Mouse (Mus musculus): ENCODE results near the gene Abtb2. TPM values are rescaled to one million over a fixed set of nuclear protein-coding genes. Genes with fewer than 3 reads are reported as not detected.

Gene Abtb2
- polyA plus RNA-seq, 1 experiment, result 4.4 TPM

DNA sequence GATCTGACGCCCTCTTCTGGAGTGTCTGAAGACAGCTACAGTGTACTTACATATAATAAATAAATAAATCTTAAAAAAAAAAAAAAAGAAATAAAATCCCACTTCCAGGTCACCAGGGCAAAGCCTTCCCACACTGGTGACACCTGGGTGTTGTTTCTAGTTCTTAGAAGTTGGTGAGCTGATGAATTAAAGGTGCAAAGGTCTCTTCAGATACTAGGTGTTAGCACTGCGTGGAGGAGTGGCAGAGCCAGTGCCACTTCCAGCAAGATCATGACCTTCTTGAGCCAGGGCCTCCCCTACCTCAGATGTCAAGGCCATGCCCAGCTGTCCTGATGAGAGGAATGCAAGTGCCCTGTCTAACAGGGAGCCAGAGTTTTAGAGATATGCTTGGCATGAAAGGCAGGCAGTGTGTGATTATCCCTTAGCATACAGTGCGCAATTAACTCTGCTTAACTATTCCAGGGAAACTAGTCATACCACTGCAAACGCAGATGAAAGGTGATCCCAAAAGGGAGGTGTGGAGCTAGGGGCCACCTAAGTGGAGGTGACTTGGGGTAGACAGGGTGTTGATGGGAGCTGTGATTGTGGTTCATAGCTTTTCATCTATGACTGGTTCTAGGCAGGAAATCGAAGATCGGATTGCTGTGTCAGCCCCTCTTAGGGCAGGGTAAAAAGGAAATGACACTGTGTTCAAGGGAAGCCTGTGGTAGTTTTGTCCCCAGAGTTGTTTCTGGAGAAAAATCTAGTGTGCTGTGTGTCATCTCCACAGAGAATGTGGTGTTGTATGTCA, 66.2 kb downstream of the Abtb2 start:
- H3K27ac ChIP-seq (ENCODE audit: insufficient read depth, low read length), result no peak overlapping the region
- H3K4me1 ChIP-seq (ENCODE audit: control insufficient read depth, insufficient read depth, low read length), result peaks cover 12% of the 10 kb centered on the region
- H3K4me3 ChIP-seq (ENCODE audit: insufficient read depth, low read length), result no peak overlapping the region
- TF ChIP-seq CTCF (IDR thresholded peaks at IDR 0.05; ENCODE audit: borderline replicate concordance, insufficient read depth, low read length) (no peak), POLR2A (IDR thresholded peaks at IDR 0.05; ENCODE audit: low read depth, low read length) (no peak)

DNA sequence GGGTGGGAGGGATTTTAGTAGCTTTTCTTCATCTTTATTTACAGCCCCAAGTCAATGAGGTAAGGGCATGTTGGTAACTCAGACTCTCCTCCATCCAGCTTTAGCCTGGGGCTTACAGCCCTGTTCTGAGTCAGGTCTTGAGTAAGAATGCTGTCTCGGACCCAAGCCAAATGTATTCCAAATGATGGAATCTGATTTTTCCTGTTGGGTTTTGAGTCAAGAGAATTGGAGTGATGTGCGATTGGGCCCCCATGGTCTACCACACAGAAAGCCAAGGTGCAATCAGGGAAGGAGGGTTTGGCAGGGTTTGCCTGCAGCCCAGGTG, 66.8 kb downstream of the Abtb2 start:
- Histone ChIP-seq H3K4me1 (ENCODE audit: control insufficient read depth, insufficient read depth, low read length) (peaks cover 17% of the 10 kb centered on the region), H3K27ac (ENCODE audit: insufficient read depth, low read length) (no peak overlapping the region), H3K4me3 (ENCODE audit: insufficient read depth, low read length) (no peak overlapping the region)
- no peak for TF ChIP-seq POLR2A (IDR thresholded peaks at IDR 0.05; ENCODE audit: low read depth, low read length)
- no peak for TF ChIP-seq CTCF (IDR thresholded peaks at IDR 0.05; ENCODE audit: borderline replicate concordance, insufficient read depth, low read length)

DNA sequence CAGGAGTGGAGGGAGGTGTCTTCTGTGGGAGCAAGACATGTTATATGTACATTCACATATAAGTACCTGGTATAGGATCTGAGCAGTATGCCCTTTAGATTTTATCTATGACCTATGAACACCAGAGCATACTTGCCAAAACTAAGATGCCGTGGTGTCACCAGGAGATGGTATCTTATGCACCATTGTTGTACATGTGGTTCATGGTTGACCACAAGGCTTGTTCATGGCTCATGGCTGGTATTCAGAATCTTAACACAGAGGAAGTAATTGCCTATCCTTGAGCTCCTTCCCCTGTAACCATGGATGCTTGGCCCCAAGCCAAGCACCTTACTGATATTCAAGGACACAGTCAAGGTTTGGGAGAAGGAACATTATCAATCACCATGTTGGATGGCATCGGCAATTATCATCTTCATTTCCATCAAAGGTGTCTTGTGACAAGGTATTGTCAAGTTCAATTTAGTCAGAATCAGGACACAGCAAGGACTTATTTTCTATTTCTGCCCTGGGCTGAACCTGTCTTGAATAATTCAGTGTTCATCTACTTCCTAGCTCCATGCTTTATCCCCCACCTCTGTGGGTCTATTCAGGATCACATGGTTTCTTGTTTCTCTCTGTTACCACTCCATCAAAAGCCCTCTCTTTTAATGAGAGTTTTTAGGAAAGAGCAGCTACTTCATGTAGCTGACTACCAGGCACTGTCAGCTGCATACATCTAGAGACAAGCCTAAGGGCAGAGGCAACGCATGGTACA, 69.8 kb downstream of the Abtb2 start:
- Histone ChIP-seq H3K27ac (ENCODE audit: insufficient read depth, low read length) (no peak overlapping the region), H3K4me3 (ENCODE audit: insufficient read depth, low read length) (no peak overlapping the region), H3K4me1 (ENCODE audit: control insufficient read depth, insufficient read depth, low read length) (peaks cover 34% of the 10 kb centered on the region)
- TF ChIP-seq POLR2A (IDR thresholded peaks at IDR 0.05; ENCODE audit: low read depth, low read length) (no peak), CTCF (IDR thresholded peaks at IDR 0.05; ENCODE audit: borderline replicate concordance, insufficient read depth, low read length) (no peak)

DNA sequence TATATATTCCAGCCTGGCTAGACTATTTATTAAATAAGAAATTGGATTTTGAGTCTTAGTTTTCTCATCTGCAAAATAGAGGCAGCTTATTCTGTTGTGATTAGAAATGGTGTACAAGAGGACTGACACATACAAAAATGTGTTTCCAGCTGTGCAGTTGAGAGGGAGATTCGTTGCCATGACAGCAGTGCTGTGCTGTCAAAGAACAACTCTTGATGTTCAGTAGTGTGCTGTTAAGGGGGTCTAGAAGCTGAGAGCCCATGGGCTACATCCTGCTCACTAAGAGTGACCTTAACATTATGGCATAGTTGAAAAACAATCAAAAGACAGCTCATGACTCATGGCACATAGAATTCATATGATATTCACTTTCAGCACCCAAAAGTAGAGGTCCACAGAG, 71.3 kb downstream of the Abtb2 start:
- H3K27ac ChIP-seq (ENCODE audit: insufficient read depth, low read length), result no peak overlapping the region
- peaks cover 27% of the 10 kb centered on the region for H3K4me1 ChIP-seq (ENCODE audit: control insufficient read depth, insufficient read depth, low read length)
- no peak overlapping the region for H3K4me3 ChIP-seq (ENCODE audit: insufficient read depth, low read length)
- TF ChIP-seq POLR2A (IDR thresholded peaks at IDR 0.05; ENCODE audit: low read depth, low read length) (no peak), CTCF (IDR thresholded peaks at IDR 0.05; ENCODE audit: borderline replicate concordance, insufficient read depth, low read length) (no peak)

DNA sequence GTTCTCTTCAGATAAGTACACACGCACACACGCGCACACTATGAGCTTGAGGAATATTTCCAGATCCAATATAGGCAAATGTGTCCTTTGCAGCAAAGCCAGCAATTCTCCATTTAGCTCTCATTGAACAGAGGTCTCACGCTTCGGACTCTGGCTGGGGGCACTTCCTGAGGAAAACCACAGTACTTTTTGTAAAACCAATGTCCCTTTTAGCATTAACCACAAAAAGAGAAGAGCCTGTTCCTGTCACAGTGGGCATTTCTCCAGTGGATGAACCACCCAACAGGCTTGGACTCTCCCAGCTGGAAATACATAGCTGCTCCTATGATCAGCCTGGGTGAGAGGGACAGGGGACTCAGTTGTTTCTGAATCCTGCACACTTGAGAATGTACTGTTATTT, 71.8 kb downstream of the Abtb2 start:
- Histone ChIP-seq H3K27ac (ENCODE audit: insufficient read depth, low read length) (no peak overlapping the region), H3K4me3 (ENCODE audit: insufficient read depth, low read length) (no peak overlapping the region), H3K4me1 (ENCODE audit: control insufficient read depth, insufficient read depth, low read length) (peaks cover 24% of the 10 kb centered on the region)
- TF ChIP-seq POLR2A (IDR thresholded peaks at IDR 0.05; ENCODE audit: low read depth, low read length), result no peak
- no peak for TF ChIP-seq CTCF (IDR thresholded peaks at IDR 0.05; ENCODE audit: borderline replicate concordance, insufficient read depth, low read length)

DNA sequence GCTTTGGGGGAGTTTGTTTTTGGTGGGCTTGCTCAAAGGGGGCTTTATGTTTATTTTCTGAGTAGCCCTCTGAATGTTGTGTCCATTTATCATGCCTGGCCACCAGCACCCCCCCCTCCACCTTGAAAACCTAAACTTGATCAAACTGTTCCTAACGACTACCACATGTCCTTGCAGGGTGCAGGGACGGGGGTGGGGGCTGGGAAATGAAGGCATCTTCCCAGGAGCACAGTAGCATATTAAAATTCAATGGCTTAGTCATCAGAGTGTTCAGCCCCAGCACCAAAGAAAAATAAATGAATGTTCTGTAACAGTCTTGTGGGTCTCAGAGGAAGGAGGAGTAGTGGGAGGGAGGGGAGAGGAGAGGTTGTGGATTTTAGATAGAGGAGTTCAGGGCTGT, 73.6 kb downstream of the Abtb2 start:
- TF ChIP-seq CTCF (IDR thresholded peaks at IDR 0.05; ENCODE audit: borderline replicate concordance, insufficient read depth, low read length), result no peak
- TF ChIP-seq POLR2A (IDR thresholded peaks at IDR 0.05; ENCODE audit: low read depth, low read length), result no peak
- Histone ChIP-seq H3K4me3 (ENCODE audit: insufficient read depth, low read length) (no peak overlapping the region), H3K4me1 (ENCODE audit: control insufficient read depth, insufficient read depth, low read length) (peaks cover 24% of the 10 kb centered on the region), H3K27ac (ENCODE audit: insufficient read depth, low read length) (peak overlapping the region; percentile 80)

DNA sequence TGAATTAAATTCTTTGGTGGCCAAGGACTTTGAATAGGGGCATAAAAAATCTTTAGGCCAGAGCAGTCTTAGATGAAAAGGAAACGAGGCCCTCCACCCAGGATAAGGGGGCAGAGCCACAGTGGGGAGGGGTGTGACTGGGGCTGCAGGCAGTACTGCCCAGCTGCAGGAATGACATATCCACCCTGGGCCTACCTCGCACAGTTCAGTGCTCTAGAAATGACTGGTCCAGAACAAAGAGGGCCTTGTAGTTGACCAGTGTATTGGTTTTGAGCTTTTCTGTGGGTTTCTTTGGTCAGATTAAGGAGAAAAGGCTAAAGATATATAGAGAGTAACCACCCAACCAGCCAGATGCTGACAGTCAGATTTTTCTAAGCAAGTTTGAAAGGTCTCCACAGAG, 74.8 kb downstream of the Abtb2 start:
- Histone ChIP-seq H3K27ac (ENCODE audit: insufficient read depth, low read length) (0 out of 2 replicates have a peak overlapping the region, but pooled peaks have one; percentile 10), H3K4me3 (ENCODE audit: insufficient read depth, low read length) (no peak overlapping the region), H3K4me1 (ENCODE audit: control insufficient read depth, insufficient read depth, low read length) (peaks cover 24% of the 10 kb centered on the region)
- TF ChIP-seq POLR2A (IDR thresholded peaks at IDR 0.05; ENCODE audit: low read depth, low read length) (no peak), CTCF (IDR thresholded peaks at IDR 0.05; ENCODE audit: borderline replicate concordance, insufficient read depth, low read length) (no peak)

DNA sequence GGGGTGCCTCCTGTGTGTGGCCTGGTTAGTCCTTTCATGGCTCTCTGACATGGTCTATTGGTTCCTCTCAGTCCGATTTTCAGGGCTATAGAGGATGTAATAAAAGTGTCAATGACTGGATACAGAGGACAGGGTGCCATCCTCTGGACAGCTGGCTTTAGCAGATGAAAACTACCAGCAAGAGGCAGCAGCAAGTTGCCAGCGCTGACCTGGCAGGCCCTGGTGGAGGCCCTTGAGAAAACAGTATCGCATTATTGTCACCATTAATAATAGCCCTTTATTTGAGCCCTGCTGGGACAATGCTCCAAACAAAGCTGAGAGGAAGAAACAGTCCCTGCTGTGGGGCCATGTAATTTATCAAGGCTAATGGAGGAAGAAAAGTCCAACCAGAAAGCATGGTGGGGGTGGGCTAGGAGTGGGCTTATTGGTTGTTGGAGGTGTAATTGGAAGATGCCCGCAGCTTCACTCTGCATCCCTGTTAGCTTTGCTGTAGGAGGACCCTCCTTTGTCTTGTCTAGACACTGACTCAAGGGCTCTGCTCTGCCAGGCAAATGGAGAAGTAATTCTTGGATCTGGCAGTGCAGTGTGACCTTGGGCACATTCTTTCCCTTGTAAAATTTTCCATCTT, 77.6 kb downstream of the Abtb2 start:
- Histone ChIP-seq H3K27ac (ENCODE audit: insufficient read depth, low read length) (no peak overlapping the region), H3K4me1 (ENCODE audit: control insufficient read depth, insufficient read depth, low read length) (peaks cover 17% of the 10 kb centered on the region), H3K4me3 (ENCODE audit: insufficient read depth, low read length) (no peak overlapping the region)
- no peak for TF ChIP-seq POLR2A (IDR thresholded peaks at IDR 0.05; ENCODE audit: low read depth, low read length)
- no peak for TF ChIP-seq CTCF (IDR thresholded peaks at IDR 0.05; ENCODE audit: borderline replicate concordance, insufficient read depth, low read length)

DNA sequence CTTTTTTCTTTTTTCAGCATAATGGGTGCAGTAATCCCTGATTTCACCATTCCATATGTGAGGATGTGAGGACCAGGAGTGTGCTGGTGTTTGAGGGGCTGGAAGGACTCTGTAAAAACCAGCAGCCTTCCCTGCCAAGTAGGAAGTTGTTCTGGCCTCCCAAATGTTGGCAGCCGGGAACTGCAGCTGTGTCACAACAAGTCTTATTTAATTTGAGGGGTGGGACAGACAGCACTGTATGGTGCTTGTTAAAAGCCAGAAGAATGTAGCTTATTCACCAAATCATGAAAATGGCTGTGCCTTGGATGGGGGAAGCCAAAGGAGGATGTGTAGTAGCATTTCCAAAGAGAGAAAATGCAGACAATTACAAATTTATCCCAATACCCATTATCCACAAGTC, 78.3 kb downstream of the Abtb2 start:
- Histone ChIP-seq H3K27ac (ENCODE audit: insufficient read depth, low read length) (no peak overlapping the region), H3K4me3 (ENCODE audit: insufficient read depth, low read length) (no peak overlapping the region), H3K4me1 (ENCODE audit: control insufficient read depth, insufficient read depth, low read length) (peaks cover 15% of the 10 kb centered on the region)
- TF ChIP-seq POLR2A (IDR thresholded peaks at IDR 0.05; ENCODE audit: low read depth, low read length) (no peak), CTCF (IDR thresholded peaks at IDR 0.05; ENCODE audit: borderline replicate concordance, insufficient read depth, low read length) (no peak)
